Mouse (Mus musculus) macrophage (primary cell): ENCODE results near the gene Slc44a2. TPM values are rescaled to one million over a fixed set of nuclear protein-coding genes. Genes with fewer than 3 reads are reported as not detected.

ENCODE experiments used
- H3K27ac ChIP-seq: fragments of 350-480 bp; formaldehyde crosslinking; 2 replicates; pipeline ENCODE4 v1.9.0; 2021
- H3K36me3 ChIP-seq: fragments of 350-480 bp; formaldehyde crosslinking; 2 replicates; pipeline ENCODE4 v1.9.0; 2021; ENCODE audit errors: inconsistent target
- H3K4me3 ChIP-seq: fragments of 350-480 bp; formaldehyde crosslinking; 2 replicates; pipeline ENCODE4 v1.9.0; 2021; ENCODE audit errors: inconsistent target
- H3K79me2 ChIP-seq: fragments of 350-480 bp; formaldehyde crosslinking; 2 replicates; pipeline ENCODE4 v1.9.0; 2021; ENCODE audit errors: inconsistent target
- WGBS: methylation state at CpG from one replicate; pipeline ENCODE4 v1.1.7; 2026; ENCODE audit warnings: inconsistent platforms; ENCODE audit not compliant: missing documents; 5-methylcytosine and 5-hydroxymethylcytosine counted together
- polyA plus RNA-seq: library from polyadenylated mRNA; stranded (reverse); fragments of 250-400 nt; gene quantifications from 3 replicates; pipeline ENCODE4 v1.2.4, GENCODE M21; 2018; ENCODE audit warnings: inconsistent platforms
- total RNA-seq, 78 experiments: library from RNA; depleted of rRNA; stranded (reverse); fragments of 250-400 nt; gene quantifications; 1 replicate in 9 of 78; 2 replicates in 24 of 78; 3 replicates in 43 of 78; 4 replicates in 2 of 78; pipeline ENCODE4 v1.2.4; 2018; ENCODE audit warnings: inconsistent platforms in 56 of 78

Gene Slc44a2
- 100 to 1,000 TPM in 1 of 26 experiments, 10 to 100 TPM in 25; 25.2 to 101 (median 61.2) TPM for total RNA-seq (2018; cell fraction: chromatin; rRNA removed)
- 10 to 100 TPM; 27.4 to 55.5 (median 40.7) TPM for total RNA-seq (2018; cell fraction: cytosol; rRNA removed)
- 100 to 1,000 TPM in 1 of 26 experiments, 10 to 100 TPM in 25; 42.5 to 101 (median 72.8) TPM for total RNA-seq (2018; cell fraction: nucleus; rRNA removed)
- polyA plus RNA-seq = 23.3 to 39.4 TPM (median 32.8 TPM) in 3 replicates

DNA sequence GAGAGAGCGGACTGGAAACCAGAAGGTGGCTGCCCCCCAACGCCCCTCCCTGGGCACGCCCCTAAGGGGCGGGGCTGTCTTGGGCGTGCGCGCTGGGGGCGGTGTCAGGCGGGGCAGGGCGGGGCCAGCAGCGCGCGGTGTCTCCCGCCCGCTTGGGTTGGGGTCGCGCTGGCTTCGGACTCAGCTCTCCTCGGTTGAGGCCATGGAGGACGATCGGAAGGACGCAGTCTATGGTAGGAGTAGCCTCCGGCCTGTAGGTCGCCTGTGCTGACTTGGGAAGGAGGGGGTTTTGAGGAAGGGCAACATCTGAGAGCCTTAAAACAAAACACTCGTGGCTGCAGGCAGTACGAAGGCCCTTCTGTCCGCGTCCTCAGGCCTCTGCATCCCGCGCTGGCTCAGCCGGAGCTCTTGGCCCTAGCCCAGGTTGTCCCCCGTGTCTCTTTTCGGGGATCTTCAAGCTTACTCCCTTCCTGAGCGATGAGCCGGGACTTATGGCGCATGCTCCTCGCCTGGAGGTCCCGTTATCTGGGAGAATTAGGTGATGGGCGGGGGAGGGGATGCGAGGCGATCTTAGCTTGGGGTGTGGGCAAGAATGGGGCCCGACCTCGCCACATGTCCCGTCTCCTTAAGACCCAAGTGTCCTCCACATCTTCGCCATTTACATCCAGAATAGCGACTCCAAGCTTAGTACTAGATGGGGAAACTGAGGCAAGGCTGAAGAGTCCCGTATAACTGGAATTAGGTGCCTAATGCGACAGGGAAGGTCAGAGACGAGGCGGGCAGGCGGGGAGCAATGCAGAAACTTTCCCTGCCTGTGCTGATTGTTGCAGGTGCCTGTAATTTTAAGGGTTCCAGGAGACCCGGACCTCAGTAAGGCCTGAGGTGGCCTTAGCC lies at the start of gene Slc44a2:
Gene Slc44a2, plus strand, starts transcription at position 80 of the 894 bp plus-strand sequence.
- Histone ChIP-seq H3K4me3 (peak within 1 kb of the TSS; percentile 84), H3K27ac (peak within 1 kb of the TSS; percentile 56), H3K79me2 (peaks cover 52% of the 10 kb centered on the region), H3K36me3 (no peaks in the 10 kb centered on the region)
- under 1% methylated on average over 52 of the region's 52 CpGs for WGBS

- no peak overlapping the region for H3K27ac ChIP-seq
- peaks cover 94% of the 10 kb centered on the region for H3K36me3 ChIP-seq
- WGBS = 90% methylated on average over 7 of the region's 9 CpGs
- H3K4me3 ChIP-seq = no peak overlapping the region
- H3K79me2 ChIP-seq = no peaks in the 10 kb centered on the region; the same call in 1 of the 2 replicates
Measured at GRCm38 (mm10) chr9:21272391-21272790, 48.1 kb upstream of the Slc44a2 start.

DNA sequence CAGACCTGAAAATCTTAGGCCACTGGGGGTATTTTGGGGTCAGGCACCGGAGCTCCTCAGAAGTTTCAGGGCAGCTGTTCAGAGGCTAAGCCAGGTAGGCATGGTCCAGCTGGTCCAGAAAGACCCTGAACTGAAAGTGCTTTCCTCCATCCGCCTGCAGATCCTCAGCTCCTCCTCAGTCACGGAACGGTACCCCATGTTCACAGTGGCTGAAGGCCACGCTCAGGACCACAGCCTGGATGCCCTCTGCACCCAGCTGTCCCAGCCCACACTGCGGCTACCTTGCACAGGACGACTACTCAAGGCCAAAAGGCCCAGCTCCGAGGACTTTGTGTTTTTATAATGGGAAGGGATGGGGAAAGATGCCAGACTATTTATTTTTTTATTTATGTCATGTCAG lies 47.4 kb upstream of the Slc44a2 start:
- H3K79me2 ChIP-seq = no peaks in the 10 kb centered on the region
- H3K4me3 ChIP-seq = no peak overlapping the region
- no peak overlapping the region for H3K27ac ChIP-seq
- 88% methylated on average over 8 of the region's 8 CpGs for WGBS
- H3K36me3 ChIP-seq = peaks cover 97% of the 10 kb centered on the region

- peaks cover 97% of the 10 kb centered on the region for H3K36me3 ChIP-seq
- no peaks in the 10 kb centered on the region for H3K79me2 ChIP-seq
- no peak overlapping the region for H3K4me3 ChIP-seq
- no peak overlapping the region for H3K27ac ChIP-seq
- 95% methylated on average over 7 of the region's 7 CpGs for WGBS
Measured at GRCm38 (mm10) chr9:21273520-21274228, 46.8 kb upstream of the Slc44a2 start.

- Histone ChIP-seq H3K4me3 (no peak overlapping the region), H3K27ac (no peak overlapping the region), H3K79me2 (no peaks in the 10 kb centered on the region), H3K36me3 (peaks cover 99% of the 10 kb centered on the region)
- WGBS = 98% methylated on average over 3 of the region's 3 CpGs
Measured at GRCm38 (mm10) chr9:21274336-21274735, 46.2 kb upstream of the Slc44a2 start.

DNA sequence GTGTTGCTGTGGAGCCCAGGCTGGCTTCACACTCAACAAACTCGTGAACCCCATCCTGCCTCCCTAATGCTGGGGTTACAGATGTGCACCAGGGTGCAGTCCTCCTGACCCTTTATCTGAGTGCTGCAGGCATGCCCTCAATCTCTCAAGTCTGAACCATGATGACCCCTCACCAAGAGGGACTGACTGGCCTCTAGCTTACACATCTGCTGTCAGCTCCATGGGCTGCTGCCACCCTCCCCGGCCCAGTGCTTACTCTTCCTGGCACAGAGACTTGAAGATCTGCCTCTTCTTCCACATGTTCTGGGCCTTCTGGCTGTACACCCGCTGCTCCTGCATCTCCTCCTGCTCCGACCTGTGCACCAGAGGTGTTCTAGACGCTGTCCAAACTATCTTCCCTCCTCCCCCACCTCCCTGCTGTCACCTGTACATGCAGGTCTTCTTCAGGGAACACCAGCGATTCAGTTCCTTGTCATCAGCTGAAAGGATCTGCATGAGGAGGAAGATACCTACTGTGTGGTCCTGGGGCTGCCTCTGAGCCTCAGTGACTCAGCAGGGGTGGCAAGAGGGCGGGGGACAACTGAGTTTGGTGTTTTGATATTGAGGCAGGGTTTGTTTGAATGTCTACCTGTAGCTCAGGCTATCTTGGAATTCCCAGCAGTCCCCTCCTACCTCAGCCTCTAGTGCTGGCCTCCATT lies 45.3 kb upstream of the Slc44a2 start:
- peaks cover 99% of the 10 kb centered on the region for H3K36me3 ChIP-seq
- H3K79me2 ChIP-seq = no peaks in the 10 kb centered on the region
- H3K27ac ChIP-seq = no peak overlapping the region
- WGBS = 88% methylated on average over 7 of the region's 7 CpGs
- no peak overlapping the region for H3K4me3 ChIP-seq

DNA sequence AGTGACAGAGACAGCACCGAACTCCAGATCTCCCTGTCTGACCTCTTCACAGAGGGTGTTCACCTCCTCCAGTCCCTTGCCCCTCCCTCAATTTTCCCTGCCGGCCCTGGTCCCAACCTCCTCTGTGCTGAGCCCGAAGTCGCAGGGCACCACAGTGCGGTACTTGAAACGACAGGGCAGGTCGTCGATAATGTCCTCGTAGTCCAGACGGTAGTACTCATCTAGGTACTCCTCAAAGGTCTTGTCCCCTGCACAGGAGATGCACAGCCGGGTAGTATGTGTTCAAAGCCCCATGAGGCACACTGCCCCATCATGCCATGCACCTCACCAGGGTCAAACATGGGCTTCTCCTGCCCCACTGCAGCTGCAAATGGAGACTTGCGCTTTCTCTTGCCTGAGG lies 44.8 kb upstream of the Slc44a2 start:
- no peaks in the 10 kb centered on the region for H3K79me2 ChIP-seq
- no peak overlapping the region for H3K27ac ChIP-seq
- 92% methylated on average over 12 of the region's 12 CpGs for WGBS
- peaks cover 97% of the 10 kb centered on the region for H3K36me3 ChIP-seq
- no peak overlapping the region for H3K4me3 ChIP-seq

GRCm38 (mm10) chr9:21276307-21276706 lies 44.2 kb upstream of the Slc44a2 start:
- Histone ChIP-seq H3K79me2 (no peaks in the 10 kb centered on the region), H3K27ac (no peak overlapping the region), H3K4me3 (no peak overlapping the region), H3K36me3 (peaks cover 97% of the 10 kb centered on the region)
- WGBS = 85% methylated on average over 8 of the region's 8 CpGs

- Histone ChIP-seq H3K36me3 (peaks cover 92% of the 10 kb centered on the region), H3K4me3 (no peak overlapping the region), H3K79me2 (no peaks in the 10 kb centered on the region), H3K27ac (no peak overlapping the region)
- 94% methylated on average over 5 of the region's 5 CpGs for WGBS
Measured at GRCm38 (mm10) chr9:21277776-21278175, 42.7 kb upstream of the Slc44a2 start.

GRCm38 (mm10) chr9:21283591-21283990 lies 36.9 kb upstream of the Slc44a2 start:
- 94% methylated on average over 3 of the region's 5 CpGs for WGBS
- Histone ChIP-seq H3K27ac (no peak overlapping the region), H3K79me2 (peaks cover 28% of the 10 kb centered on the region), H3K36me3 (peaks cover 55% of the 10 kb centered on the region), H3K4me3 (no peak overlapping the region)

DNA sequence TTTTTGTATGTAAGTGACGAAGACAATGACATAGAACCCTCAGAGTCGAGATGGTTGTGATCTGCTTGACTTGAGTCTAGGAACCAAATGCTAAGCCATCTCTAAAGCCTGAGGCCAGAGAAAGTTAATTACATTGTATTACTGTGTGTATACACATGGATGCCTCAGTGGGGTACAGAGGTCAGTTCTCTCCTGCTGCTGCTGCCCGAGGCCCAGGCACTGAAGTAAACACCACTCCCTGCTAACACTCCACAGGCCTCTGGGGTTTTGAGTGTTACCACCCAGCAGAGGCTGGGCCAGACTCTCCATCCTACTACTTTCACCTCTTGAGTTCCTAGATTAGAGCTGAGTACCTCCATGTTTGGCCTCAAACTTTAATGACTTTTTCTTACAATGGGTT lies 36.5 kb upstream of the Slc44a2 start:
- H3K79me2 ChIP-seq = peaks cover 32% of the 10 kb centered on the region

GRCm38 (mm10) chr9:21286753-21287152 lies 33.7 kb upstream of the Slc44a2 start:
- Histone ChIP-seq H3K36me3 (peaks cover 26% of the 10 kb centered on the region), H3K79me2 (peaks cover 51% of the 10 kb centered on the region), H3K4me3 (peak overlapping the region; percentile 73), H3K27ac (peak overlapping the region; percentile 85)
- 0% methylated on average over 3 of the region's 3 CpGs for WGBS

More for the DNA sequence above, 36.5 kb upstream of the Slc44a2 start:
- H3K4me3 ChIP-seq = no peak overlapping the region
- WGBS = 88% methylated on average over 3 of the region's 3 CpGs
- H3K27ac ChIP-seq = no peak overlapping the region
- peaks cover 51% of the 10 kb centered on the region for H3K36me3 ChIP-seq

GRCm38 (mm10) chr9:21287571-21288402 lies 32.7 kb upstream of the Slc44a2 start, which contains the start of gene Kri1:
Kri1 (minus strand) TSS chr9:21287969.
- Histone ChIP-seq H3K36me3 (peaks cover 21% of the 10 kb centered on the region), H3K4me3 (peak within 1 kb of the TSS; percentile 73), H3K79me2 (peaks cover 51% of the 10 kb centered on the region), H3K27ac (peak within 1 kb of the TSS; percentile 85)
- WGBS = 0% methylated on average over 57 of the region's 59 CpGs
